Mouse (Mus musculus) midbrain, embryonic 10.5 days (tissue): Measurements from ENCODE around the gene Pitpnm3. TPM values are rescaled to one million over a fixed set of nuclear protein-coding genes. Genes with fewer than 3 reads are reported as not detected.
A peak's percentile ranks its signal among the peaks of the same experiment; 100 is the strongest.

Source experiments
- DNase-seq: peaks from one replicate; pipeline ENCODE4 v3.0.0-alpha.2; 2017; ENCODE audit warnings: low spot score
- H3K27ac ChIP-seq: fragments of 300-500 bp; sonication (generic); replicated peaks from 2 replicates; pipeline ENCODE4 v1.5.1; 2016; ENCODE audit warnings: mild to moderate bottlenecking
- H3K27me3 ChIP-seq: fragments of 300-500 bp; sonication (generic); 2 replicates; pipeline ENCODE4 v1.6.1; 2016; ENCODE audit warnings: low read depth, mild to moderate bottlenecking; ENCODE audit not compliant: poor library complexity, severe bottlenecking
- H3K36me3 ChIP-seq: fragments of 300-500 bp; sonication (generic); 2 replicates; pipeline ENCODE4 v1.6.1; 2016; ENCODE audit warnings: mild to moderate bottlenecking, moderate library complexity
- H3K4me1 ChIP-seq: fragments of 300-500 bp; sonication (generic); 2 replicates; pipeline ENCODE4 v1.6.1; 2016
- H3K4me3 ChIP-seq: fragments of 300-500 bp; sonication (generic); 2 replicates; pipeline ENCODE4 v1.5.1; 2016; ENCODE audit warnings: mild to moderate bottlenecking, moderate library complexity
- H3K9me3 ChIP-seq: fragments of 300-500 bp; sonication (generic); replicated peaks from 2 replicates; pipeline ENCODE4 v1.6.1; 2016; ENCODE audit warnings: mild to moderate bottlenecking
- WGBS: fragments of 180-500 bp; shearing (Covaris S2); methylation state at CpG from one replicate; pipeline ENCODE4 v1.1.7; 2016; 5-methylcytosine and 5-hydroxymethylcytosine counted together
- polyA plus RNA-seq: library from polyadenylated mRNA; unstranded; fragments of >200 nt; fragmentation: Nextera tagmentation; extraction: Ambion mirVana; gene quantifications from 2 replicates; pipeline ENCODE4 v1.2.1, GENCODE M21; 2016

The Pitpnm3 gene
- polyA plus RNA-seq, 1 experiment from 2014 or later: 0.10 TPM

DNA sequence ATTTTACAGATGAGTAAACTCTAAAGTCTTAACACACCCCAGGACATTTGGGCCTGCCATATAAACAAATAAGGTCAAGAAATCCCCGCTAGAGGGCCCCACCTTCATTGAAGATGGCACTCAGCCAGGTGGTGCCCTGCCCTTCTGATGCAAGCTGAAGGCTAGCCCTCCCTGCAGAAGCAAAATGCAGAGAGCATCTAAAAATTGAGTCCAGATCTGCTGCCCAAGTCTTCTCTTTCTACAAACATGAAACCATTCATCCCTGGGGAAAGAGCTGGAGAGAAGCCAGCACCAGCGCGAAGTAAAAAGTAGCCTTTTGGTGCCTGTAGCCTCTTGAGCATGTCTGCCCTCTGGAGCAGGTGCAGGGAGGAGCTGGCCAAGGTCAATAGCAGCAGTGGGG lies 57.5 kb downstream of the Pitpnm3 start:
- no peak for DNase-seq
- Histone ChIP-seq H3K9me3 (no peaks in the 10 kb centered on the region), H3K4me1 (peaks cover 3% of the 10 kb centered on the region; the same call in 1 of the 2 replicates), H3K27me3 (no peaks in the 10 kb centered on the region), H3K4me3 (no peak overlapping the region), H3K27ac (no peak overlapping the region), H3K36me3 (no peaks in the 10 kb centered on the region)
- WGBS: 49% methylated on average over 3 of the region's 3 CpGs

- no peak overlapping the region for H3K4me3 ChIP-seq
- H3K27ac ChIP-seq: no peak overlapping the region
- no peaks in the 10 kb centered on the region for H3K27me3 ChIP-seq
- no peaks in the 10 kb centered on the region for H3K36me3 ChIP-seq
- H3K4me1 ChIP-seq: peaks cover 32% of the 10 kb centered on the region
- no peak for DNase-seq
- WGBS: 88% methylated on average over 13 of the region's 13 CpGs
- H3K9me3 ChIP-seq: no peaks in the 10 kb centered on the region
Observed at GRCm38 (mm10) chr11:72074230-72074629, 61.3 kb downstream of the Pitpnm3 start.

GRCm38 (mm10) chr11:72072331-72072905 lies 63.2 kb downstream of the Pitpnm3 start:
- Histone ChIP-seq H3K4me3 (no peak overlapping the region), H3K9me3 (no peaks in the 10 kb centered on the region), H3K36me3 (no peaks in the 10 kb centered on the region), H3K27me3 (no peaks in the 10 kb centered on the region), H3K27ac (no peak overlapping the region), H3K4me1 (peaks cover 29% of the 10 kb centered on the region)
- WGBS: 60% methylated on average over 6 of the region's 6 CpGs
- DNase-seq: no peak

- DNase-seq: no peak
- Histone ChIP-seq H3K27me3 (no peaks in the 10 kb centered on the region), H3K36me3 (no peaks in the 10 kb centered on the region), H3K4me3 (no peak overlapping the region), H3K4me1 (peaks cover 34% of the 10 kb centered on the region), H3K27ac (no peak overlapping the region), H3K9me3 (no peaks in the 10 kb centered on the region)
- 90% methylated on average over 9 of the region's 9 CpGs for WGBS
Observed at GRCm38 (mm10) chr11:72070733-72071132, 64.8 kb downstream of the Pitpnm3 start.

GRCm38 (mm10) chr11:72068026-72068425 lies 67.6 kb downstream of the Pitpnm3 start:
- H3K27me3 ChIP-seq: no peaks in the 10 kb centered on the region
- no peak for DNase-seq
- peaks cover 34% of the 10 kb centered on the region for H3K4me1 ChIP-seq
- H3K9me3 ChIP-seq: peaks cover 5% of the 10 kb centered on the region; the same call in 1 of the 2 replicates
- no peak overlapping the region for H3K4me3 ChIP-seq
- H3K27ac ChIP-seq: no peak overlapping the region
- H3K36me3 ChIP-seq: no peaks in the 10 kb centered on the region
- 86% methylated on average over 7 of the region's 7 CpGs for WGBS

DNA sequence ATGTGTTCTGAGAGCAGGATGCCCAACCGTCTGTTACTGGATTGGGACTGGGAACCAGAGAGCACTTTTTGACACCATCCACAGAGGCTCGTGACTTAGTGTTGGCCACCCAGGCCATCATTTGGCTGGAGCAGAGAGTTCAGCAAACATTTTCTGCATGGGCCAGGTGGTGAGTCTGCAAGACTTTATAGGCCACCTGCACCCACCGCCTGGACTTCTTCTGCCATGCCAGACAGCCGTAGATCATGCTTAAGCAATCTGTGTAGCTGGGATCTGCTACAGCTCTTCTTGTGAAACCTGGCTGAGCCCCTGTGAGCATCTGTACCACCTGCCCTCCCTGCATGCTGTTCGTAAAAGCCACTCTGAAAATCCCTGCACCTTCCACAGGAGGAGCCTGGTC lies 68.3 kb downstream of the Pitpnm3 start:
- H3K36me3 ChIP-seq: no peaks in the 10 kb centered on the region

GRCm38 (mm10) chr11:72066330-72066729 lies 69.2 kb downstream of the Pitpnm3 start:
- no peak overlapping the region for H3K4me3 ChIP-seq
- peak; percentile 38 for DNase-seq
- 0 out of 2 replicates have a peak overlapping the region, but pooled peaks have one; percentile 2 for H3K27ac ChIP-seq
- no peaks in the 10 kb centered on the region for H3K36me3 ChIP-seq
- 37% methylated on average over 6 of the region's 6 CpGs for WGBS
- H3K4me1 ChIP-seq: peaks cover 19% of the 10 kb centered on the region
- H3K9me3 ChIP-seq: peaks cover 5% of the 10 kb centered on the region; the same call in 1 of the 2 replicates
- no peaks in the 10 kb centered on the region for H3K27me3 ChIP-seq

More for the DNA sequence above, 68.3 kb downstream of the Pitpnm3 start:
- H3K27me3 ChIP-seq: no peaks in the 10 kb centered on the region
- H3K27ac ChIP-seq: 0 out of 2 replicates have a peak overlapping the region, but pooled peaks have one; percentile 2
- peaks cover 5% of the 10 kb centered on the region; the same call in 1 of the 2 replicates for H3K9me3 ChIP-seq
- H3K4me1 ChIP-seq: peaks cover 27% of the 10 kb centered on the region
- 84% methylated on average over 5 of the region's 5 CpGs for WGBS
- DNase-seq: no peak
- no peak overlapping the region for H3K4me3 ChIP-seq

GRCm38 (mm10) chr11:72065103-72065502 lies 70.5 kb downstream of the Pitpnm3 start:
- Histone ChIP-seq H3K27me3 (no peaks in the 10 kb centered on the region), H3K27ac (no peak overlapping the region), H3K36me3 (no peaks in the 10 kb centered on the region), H3K9me3 (peaks cover 5% of the 10 kb centered on the region; the same call in 1 of the 2 replicates), H3K4me3 (no peak overlapping the region), H3K4me1 (peaks cover 7% of the 10 kb centered on the region)
- WGBS: 95% methylated on average over 8 of the region's 8 CpGs
- DNase-seq: no peak

GRCm38 (mm10) chr11:72064414-72064813 lies 71.2 kb downstream of the Pitpnm3 start:
- Histone ChIP-seq H3K36me3 (no peaks in the 10 kb centered on the region), H3K27ac (no peak overlapping the region), H3K9me3 (peaks cover 5% of the 10 kb centered on the region; the same call in 1 of the 2 replicates), H3K27me3 (no peaks in the 10 kb centered on the region), H3K4me1 (peaks cover 5% of the 10 kb centered on the region; the same call in 1 of the 2 replicates), H3K4me3 (no peak overlapping the region)
- DNase-seq: no peak
- WGBS: 84% methylated on average over 6 of the region's 6 CpGs

DNA sequence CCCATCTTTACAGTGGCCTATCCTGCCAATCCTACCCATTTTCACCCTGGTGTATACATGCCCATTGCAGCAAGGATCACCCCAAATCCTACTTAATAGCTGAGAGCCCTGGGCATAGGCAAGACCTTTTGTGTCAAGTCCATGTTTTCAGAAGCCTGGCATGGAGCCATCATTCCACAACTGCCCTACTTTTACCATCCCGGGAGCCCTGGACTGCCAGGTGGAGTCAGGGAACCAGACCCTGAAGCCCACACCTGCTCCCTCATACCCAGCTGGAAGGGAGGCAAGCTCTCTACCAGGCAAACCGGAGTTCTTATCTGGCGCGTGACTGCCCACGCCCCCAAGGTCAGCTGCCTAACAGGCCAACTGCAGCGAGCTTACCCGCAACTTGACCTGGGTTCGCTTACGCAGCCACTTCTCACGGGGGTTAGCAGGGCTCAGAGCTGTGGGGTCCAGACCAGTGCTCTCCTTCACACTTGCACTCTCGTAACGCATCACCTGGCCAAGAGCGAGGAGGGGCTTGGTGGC lies 74.4 kb downstream of the Pitpnm3 start:
- Histone ChIP-seq H3K4me3 (no peak overlapping the region), H3K9me3 (peaks cover 5% of the 10 kb centered on the region; the same call in 1 of the 2 replicates), H3K4me1 (no peaks in the 10 kb centered on the region; the same call in 1 of the 2 replicates), H3K36me3 (no peaks in the 10 kb centered on the region), H3K27me3 (no peaks in the 10 kb centered on the region), H3K27ac (no peak overlapping the region)
- 90% methylated on average over 13 of the region's 13 CpGs for WGBS
- DNase-seq: no peak

- peaks cover 7% of the 10 kb centered on the region; the same call in 1 of the 2 replicates for H3K4me1 ChIP-seq
- no peak overlapping the region for H3K4me3 ChIP-seq
- no peak overlapping the region for H3K27ac ChIP-seq
- 86% methylated on average over 9 of the region's 9 CpGs for WGBS
- no peak for DNase-seq
- peaks cover 5% of the 10 kb centered on the region; the same call in 1 of the 2 replicates for H3K9me3 ChIP-seq
- H3K36me3 ChIP-seq: no peaks in the 10 kb centered on the region
- no peaks in the 10 kb centered on the region for H3K27me3 ChIP-seq
Observed at GRCm38 (mm10) chr11:72060416-72060815, 75.2 kb downstream of the Pitpnm3 start.

DNA sequence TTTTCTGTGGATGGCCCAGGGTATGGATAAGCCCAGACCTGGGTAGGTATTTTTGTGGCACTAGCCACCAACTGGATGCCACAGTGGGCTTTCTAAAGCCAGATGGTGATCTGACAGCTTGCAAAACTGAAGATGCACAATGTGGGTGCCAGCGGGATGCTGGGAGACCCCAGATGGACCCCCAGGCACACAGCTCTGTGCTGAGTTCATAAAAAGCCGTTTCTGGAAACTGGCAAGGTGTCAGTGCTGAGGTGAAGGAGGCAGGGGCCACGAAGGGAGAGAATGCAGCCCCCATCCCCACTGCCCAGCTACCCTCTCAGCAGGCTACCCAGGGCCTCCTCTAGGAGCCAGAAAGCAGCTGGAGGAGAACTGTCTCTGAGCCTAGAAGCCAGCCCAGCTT lies 78.4 kb downstream of the Pitpnm3 start:
- peaks cover 9% of the 10 kb centered on the region; the same call in 1 of the 2 replicates for H3K4me1 ChIP-seq
- no peak overlapping the region for H3K27ac ChIP-seq
- no peak for DNase-seq
- 76% methylated on average over 3 of the region's 3 CpGs for WGBS
- no peaks in the 10 kb centered on the region for H3K9me3 ChIP-seq
- H3K27me3 ChIP-seq: peaks cover 18% of the 10 kb centered on the region
- no peaks in the 10 kb centered on the region for H3K36me3 ChIP-seq
- no peak overlapping the region for H3K4me3 ChIP-seq

GRCm38 (mm10) chr11:72055176-72055575 lies 80.4 kb downstream of the Pitpnm3 start:
- Histone ChIP-seq H3K27me3 (peaks cover 38% of the 10 kb centered on the region), H3K4me3 (no peak overlapping the region), H3K9me3 (no peaks in the 10 kb centered on the region), H3K4me1 (peaks cover 24% of the 10 kb centered on the region), H3K27ac (no peak overlapping the region), H3K36me3 (no peaks in the 10 kb centered on the region)
- no peak for DNase-seq
- WGBS: 81% methylated on average over 2 of the region's 2 CpGs
